Mouse (Mus musculus): Measurements from ENCODE around the gene Eif3c. TPM values are rescaled to one million over a fixed set of nuclear protein-coding genes. Genes with fewer than 3 reads are reported as not detected.

Gene Eif3c
- total RNA-seq, 2 experiments from 2014 or later = 159 to 161 TPM

Small RNAs within 50 kb of the gene (microRNA-seq; reads per million reads assigned to microRNA genes)
- 3.5 to 4.1 reads per million in 2 experiments for gene Mir7059

Other genes starting within 250 kb of the Eif3c start
- 1 to 10 TPM; 1.1 to 1.4 TPM for gene Lat, start 196.8 kb downstream of the Eif3c start, total RNA-seq (2021)
- 10 to 100 TPM; 36.8 to 37.3 TPM for gene Spns1, start 189.0 kb downstream of the Eif3c start, total RNA-seq (2021)
- gene Nfatc2ip, start 169.7 kb downstream of the Eif3c start, total RNA-seq (2021) = 10 to 100 TPM in 1 of 2 experiments, 1 to 10 TPM in 1; 7.5 to 10.1 TPM
- gene Cd19, start 151.5 kb downstream of the Eif3c start, total RNA-seq (2021) = under 1 TPM; 0.45 to 0.72 TPM
- gene Rabep2, start 137.7 kb downstream of the Eif3c start, total RNA-seq (2021) = 10 to 100 TPM; 11.8 to 15.0 TPM
- 1 to 10 TPM in 1 of 2 experiments, under 1 TPM in 1; 0.67 to 9.0 TPM for gene Atp2a1, start 103.3 kb downstream of the Eif3c start, total RNA-seq (2021)
- gene Sh2b1, start 91.0 kb downstream of the Eif3c start, total RNA-seq (2021) = 10 to 100 TPM; 47.1 to 51.4 TPM
- 100 to 1,000 TPM; 224 to 238 TPM for gene Tufm, start 79.0 kb downstream of the Eif3c start, total RNA-seq (2021)
- 10 to 100 TPM; 60.0 to 65.7 TPM for gene Atxn2l, start 63.0 kb downstream of the Eif3c start, total RNA-seq (2021)
- under 1 TPM; 0.21 to 0.95 TPM for gene Apobr, start 18.5 kb upstream of the Eif3c start, total RNA-seq (2021)
- 10 to 100 TPM; 13.4 to 14.0 TPM for gene Cln3, start 19.4 kb upstream of the Eif3c start, total RNA-seq (2021)
- not detected for gene Il27, start 28.5 kb upstream of the Eif3c start, total RNA-seq (2021)
- 1 to 10 TPM; 5.7 to 6.8 TPM for gene Nupr1, start 64.5 kb upstream of the Eif3c start, total RNA-seq (2021)
- 10 to 100 TPM; 30.9 to 33.2 TPM for gene Sgf29, start 82.9 kb upstream of the Eif3c start, total RNA-seq (2021)
- gene Sult1a1, start 110.0 kb upstream of the Eif3c start, total RNA-seq (2021) = 1 to 10 TPM; 5.5 to 6.6 TPM
- 10 to 100 TPM; 56.8 to 57.3 TPM for gene Bola2, start 129.0 kb upstream of the Eif3c start, total RNA-seq (2021)
- 1 to 10 TPM; 7.2 to 8.1 TPM for gene Slx1b, start 129.4 kb upstream of the Eif3c start, total RNA-seq (2021)
- gene Coro1a, start 141.4 kb upstream of the Eif3c start, total RNA-seq (2021) = 1 to 10 TPM; 8.4 to 9.2 TPM
- 10 to 100 TPM; 80.3 to 90.9 TPM for gene Mapk3, start 193.2 kb upstream of the Eif3c start, total RNA-seq (2021)
- gene Gdpd3, start 199.9 kb upstream of the Eif3c start, total RNA-seq (2021) = 1 to 10 TPM; 3.7 to 4.2 TPM
- 10 to 100 TPM; 31.8 to 34.0 TPM for gene Ypel3, start 210.5 kb upstream of the Eif3c start, total RNA-seq (2021)
- gene Tbx6, start 215.1 kb upstream of the Eif3c start, total RNA-seq (2021) = under 1 TPM in 1 of 2 experiments, not detected in 1; 0.26 TPM
- gene Ppp4c, start 226.1 kb upstream of the Eif3c start, total RNA-seq (2021) = 10 to 100 TPM; 67.6 to 76.6 TPM
- gene Fam57b, start 231.3 kb upstream of the Eif3c start, total RNA-seq (2021) = 1 to 10 TPM; 7.7 to 9.3 TPM

Data from heart, postnatal 4 days (tissue).